Mouse (Mus musculus) testis, adult 2 months (tissue): ENCODE measurements around the gene Rap1gap2. TPM values are rescaled to one million over a fixed set of nuclear protein-coding genes. Genes with fewer than 3 reads are reported as not detected.

Source experiments
- H3K27ac ChIP-seq: fragments of 200-500 bp; 2 replicates; pipeline ENCODE4 v1.5.1; 2012; ENCODE audit warnings: low read depth, low read length; ENCODE audit not compliant: control insufficient read depth, insufficient read depth
- H3K27me3 ChIP-seq: fragments of 200-500 bp; 2 replicates; pipeline ENCODE4 v1.6.1; 2012; ENCODE audit warnings: mild to moderate bottlenecking, low read length, moderate library complexity; ENCODE audit not compliant: control insufficient read depth, insufficient read depth
- H3K36me3 ChIP-seq: fragments of 200-500 bp; 2 replicates; pipeline ENCODE4 v1.6.1; 2012; ENCODE audit warnings: mild to moderate bottlenecking, low read length; ENCODE audit not compliant: control insufficient read depth, insufficient read depth
- H3K4me1 ChIP-seq: fragments of 200-500 bp; 2 replicates; pipeline ENCODE4 v1.6.1; 2012; ENCODE audit warnings: low read length; ENCODE audit not compliant: control insufficient read depth, insufficient read depth
- H3K4me3 ChIP-seq: fragments of 200-500 bp; 2 replicates; pipeline ENCODE4 v1.5.1; 2012; ENCODE audit warnings: low read depth, mild to moderate bottlenecking, low read length, moderate library complexity, mixed read lengths; ENCODE audit not compliant: control insufficient read depth
- CTCF ChIP-seq: fragments of 200-500 bp; IDR thresholded peaks from 2 replicates; pipeline ENCODE4 v1.5.1; 2012; ENCODE audit warnings: low read depth, mild to moderate bottlenecking, inconsistent platforms, low read length, moderate library complexity; ENCODE audit not compliant: control insufficient read depth, insufficient read depth, insufficient replicate concordance
- POLR2A ChIP-seq: fragments of 200-500 bp; IDR thresholded peaks from 2 replicates; pipeline ENCODE4 v1.6.1; 2012; ENCODE audit warnings: low read depth, mild to moderate bottlenecking, inconsistent platforms, low read length, moderate library complexity; ENCODE audit not compliant: control insufficient read depth
- polyA plus RNA-seq: library from polyadenylated mRNA; depleted of rRNA; stranded (reverse); fragments of >200 nt; gene quantifications from 2 replicates; pipeline ENCODE4 v1.2.3, GENCODE M21; 2012

Gene Rap1gap2
- polyA plus RNA-seq, 1 experiment: 3.4 TPM

GRCm38 (mm10) chr11:74443924-74444256 lies 166.8 kb downstream of the Rap1gap2 start:
- TF ChIP-seq POLR2A: no peak
- TF ChIP-seq CTCF: no peak
- Histone ChIP-seq H3K27ac (no peak overlapping the region), H3K27me3 (no peaks in the 10 kb centered on the region), H3K4me1 (no peaks in the 10 kb centered on the region), H3K36me3 (no peaks in the 10 kb centered on the region), H3K4me3 (no peak overlapping the region)

DNA sequence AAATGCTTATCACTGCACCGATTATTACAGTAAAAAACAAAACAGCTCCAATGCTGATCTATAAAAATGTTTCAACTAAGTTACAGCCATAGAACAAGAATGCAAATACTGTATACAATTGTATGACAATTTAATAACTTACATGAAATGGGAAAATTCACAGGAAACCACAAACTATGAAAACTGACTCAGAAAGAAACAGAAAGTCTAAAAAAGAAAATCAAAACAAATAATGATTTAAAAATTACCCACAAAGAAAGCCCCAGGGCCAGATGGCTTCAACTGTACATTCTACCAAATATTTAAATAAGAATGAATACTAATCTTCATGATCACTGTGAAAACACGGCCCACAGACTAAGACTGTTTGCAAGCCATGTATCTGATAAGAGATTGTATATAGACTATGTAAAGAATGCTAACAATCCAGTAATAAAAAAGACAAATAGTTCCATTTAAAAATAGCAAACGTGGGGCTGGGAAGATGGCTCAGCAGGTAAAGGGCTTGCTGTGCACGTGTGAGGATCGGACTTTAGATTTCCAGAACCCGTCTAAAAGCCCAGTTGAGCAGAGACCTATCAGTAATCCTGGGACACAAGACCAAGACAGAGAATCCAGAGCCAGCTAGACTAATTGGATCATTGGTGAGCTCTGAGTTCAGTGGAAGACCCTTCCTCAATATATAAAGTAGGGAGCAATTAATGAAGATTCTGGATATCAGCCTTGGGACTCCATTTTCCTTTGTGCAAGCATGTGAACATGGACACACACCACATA lies 167.4 kb downstream of the Rap1gap2 start:
- TF ChIP-seq POLR2A (no peak), CTCF (no peak)
- H3K36me3 ChIP-seq: no peaks in the 10 kb centered on the region
- H3K27me3 ChIP-seq: no peaks in the 10 kb centered on the region
- H3K4me1 ChIP-seq: no peaks in the 10 kb centered on the region
- no peak overlapping the region for H3K4me3 ChIP-seq
- H3K27ac ChIP-seq: no peak overlapping the region

DNA sequence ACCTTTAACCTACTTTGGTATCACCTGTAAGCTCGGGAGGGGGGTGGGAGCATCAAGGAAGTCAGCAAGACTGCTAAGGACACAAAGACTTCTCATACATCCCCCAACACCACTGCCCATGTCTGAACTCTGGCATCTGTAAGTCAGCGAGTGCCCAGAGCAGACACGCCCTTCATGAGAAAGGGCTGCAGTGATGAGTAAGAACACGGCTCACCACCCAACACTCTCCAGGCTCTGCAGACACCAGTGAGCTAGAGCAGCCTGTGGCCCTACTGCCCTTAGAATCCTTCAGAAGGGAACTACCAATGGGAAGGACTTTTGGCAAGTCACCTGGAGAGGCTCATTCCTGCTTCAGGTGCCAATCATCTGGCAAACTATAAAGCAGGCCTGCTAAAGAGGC lies 168.3 kb downstream of the Rap1gap2 start:
- Histone ChIP-seq H3K27ac (no peak overlapping the region), H3K4me1 (no peaks in the 10 kb centered on the region), H3K4me3 (no peak overlapping the region), H3K36me3 (no peaks in the 10 kb centered on the region), H3K27me3 (no peaks in the 10 kb centered on the region)
- TF ChIP-seq POLR2A: no peak
- TF ChIP-seq CTCF: no peak

GRCm38 (mm10) chr11:74440112-74440511 lies 170.6 kb downstream of the Rap1gap2 start:
- no peaks in the 10 kb centered on the region for H3K36me3 ChIP-seq
- H3K4me1 ChIP-seq: no peaks in the 10 kb centered on the region
- TF ChIP-seq POLR2A (no peak), CTCF (no peak)
- H3K27ac ChIP-seq: no peak overlapping the region
- H3K27me3 ChIP-seq: no peaks in the 10 kb centered on the region
- H3K4me3 ChIP-seq: no peak overlapping the region

GRCm38 (mm10) chr11:74439202-74439601 lies 171.5 kb downstream of the Rap1gap2 start:
- TF ChIP-seq POLR2A (no peak), CTCF (no peak)
- Histone ChIP-seq H3K27ac (no peak overlapping the region), H3K4me3 (no peak overlapping the region), H3K36me3 (no peaks in the 10 kb centered on the region), H3K27me3 (no peaks in the 10 kb centered on the region), H3K4me1 (no peaks in the 10 kb centered on the region)

- Histone ChIP-seq H3K36me3 (no peaks in the 10 kb centered on the region), H3K27ac (no peak overlapping the region), H3K4me3 (no peak overlapping the region), H3K27me3 (no peaks in the 10 kb centered on the region), H3K4me1 (no peaks in the 10 kb centered on the region)
- TF ChIP-seq CTCF: no peak
- no peak for TF ChIP-seq POLR2A
Measured at GRCm38 (mm10) chr11:74438249-74438648, 172.5 kb downstream of the Rap1gap2 start.

GRCm38 (mm10) chr11:74435366-74435765 lies 175.3 kb downstream of the Rap1gap2 start:
- Histone ChIP-seq H3K4me1 (no peaks in the 10 kb centered on the region), H3K36me3 (no peaks in the 10 kb centered on the region), H3K27me3 (no peaks in the 10 kb centered on the region), H3K4me3 (no peak overlapping the region), H3K27ac (no peak overlapping the region)
- no peak for TF ChIP-seq POLR2A
- no peak for TF ChIP-seq CTCF
